Mouse (Mus musculus): Measurements from ENCODE around the gene Gpr152.
"Not testable (repeated sequence)": the region's sequence is repeated elsewhere in the genome, so short reads cannot be mapped to it uniquely, and the experiment has no call there.

Gpr152 gene

GRCm38 (mm10) chr19:4108535-4108934 lies 31.1 kb upstream of the Gpr152 start:
- DNase-seq (ENCODE audit: low read depth in 1 of 2, low spot score in 2 of 2) = no peak

- peak in 1 of 2 experiments; percentile 47 for DNase-seq (ENCODE audit: low read depth in 1 of 2, low spot score in 2 of 2)
Observed at GRCm38 (mm10) chr19:4112063-4112960, 27.3 kb upstream of the Gpr152 start.

- peak in 1 of 2 experiments; percentile 61 for DNase-seq (ENCODE audit: low read depth in 1 of 2, low spot score in 2 of 2)
Observed at GRCm38 (mm10) chr19:4113186-4113805, 26.3 kb upstream of the Gpr152 start.

- DNase-seq (ENCODE audit: low read depth in 1 of 2, low spot score in 2 of 2) = peak in 1 of 2 experiments; percentile 64
Observed at GRCm38 (mm10) chr19:4113806-4114230, 25.8 kb upstream of the Gpr152 start.

GRCm38 (mm10) chr19:4114551-4114950 lies 25.0 kb upstream of the Gpr152 start:
- DNase-seq (ENCODE audit: low read depth in 1 of 2, low spot score in 2 of 2) = no peak

GRCm38 (mm10) chr19:4115144-4115543 lies 24.4 kb upstream of the Gpr152 start:
- DNase-seq (ENCODE audit: low read depth in 1 of 2, low spot score in 2 of 2) = no peak

GRCm38 (mm10) chr19:4115816-4116215 lies 23.8 kb upstream of the Gpr152 start:
- DNase-seq (ENCODE audit: low read depth in 1 of 2, low spot score in 2 of 2) = no peak

- no peak for DNase-seq (ENCODE audit: low read depth in 1 of 2, low spot score in 2 of 2)
Observed at GRCm38 (mm10) chr19:4117006-4117405, 22.6 kb upstream of the Gpr152 start.

GRCm38 (mm10) chr19:4118350-4118749 lies 21.2 kb upstream of the Gpr152 start:
- DNase-seq (ENCODE audit: low read depth in 1 of 2, low spot score in 2 of 2) = no peak

- no peak for DNase-seq (ENCODE audit: low read depth in 1 of 2, low spot score in 2 of 2)
Observed at GRCm38 (mm10) chr19:4119716-4120487, 19.7 kb upstream of the Gpr152 start.

GRCm38 (mm10) chr19:4120496-4120895 lies 19.1 kb upstream of the Gpr152 start:
- DNase-seq (ENCODE audit: low read depth in 1 of 2, low spot score in 2 of 2) = no peak

GRCm38 (mm10) chr19:4121097-4121805 lies 18.3 kb upstream of the Gpr152 start:
- DNase-seq (ENCODE audit: low read depth in 1 of 2, low spot score in 2 of 2) = peak; percentile 89 to 90

GRCm38 (mm10) chr19:4121896-4122295 lies 17.7 kb upstream of the Gpr152 start:
- not testable (repeated sequence) for DNase-seq (ENCODE audit: low read depth in 1 of 2, low spot score in 2 of 2)

- DNase-seq (ENCODE audit: low read depth in 1 of 2, low spot score in 2 of 2) = no peak
Observed at GRCm38 (mm10) chr19:4122411-4123370, 16.9 kb upstream of the Gpr152 start.

GRCm38 (mm10) chr19:4124432-4124831 lies 15.2 kb upstream of the Gpr152 start:
- DNase-seq (ENCODE audit: low read depth in 1 of 2, low spot score in 2 of 2) = no peak

GRCm38 (mm10) chr19:4125268-4125667 lies 14.3 kb upstream of the Gpr152 start:
- DNase-seq (ENCODE audit: low read depth in 1 of 2, low spot score in 2 of 2) = not testable (repeated sequence)

- DNase-seq (ENCODE audit: low read depth in 1 of 2, low spot score in 2 of 2) = peak; percentile 96 to 97
Observed at GRCm38 (mm10) chr19:4125741-4126696, 13.6 kb upstream of the Gpr152 start, which contains the start of gene Aip. Aip (minus strand) TSS chr19:4125858.

GRCm38 (mm10) chr19:4126759-4127495 lies 12.7 kb upstream of the Gpr152 start:
- no peak for DNase-seq (ENCODE audit: low read depth in 1 of 2, low spot score in 2 of 2)

Data from monocyte, adult 2 months (primary cell).